Mouse (Mus musculus) induced T-regulatory cell, adult 2 months (primary cell): ENCODE measurements around the gene Zfp787.
A peak's percentile ranks its signal among the peaks of the same experiment; 100 is the strongest.

Experiments
- DNase-seq: peaks from one replicate; pipeline ENCODE4 v3.0.0-alpha.2; 2012; ENCODE audit warnings: low read depth

The Zfp787 gene

GRCm38 (mm10) chr7:6120104-6120503 lies 35.7 kb downstream of the Zfp787 start:
- peak; percentile 17 for DNase-seq

GRCm38 (mm10) chr7:6119501-6119900 lies 36.3 kb downstream of the Zfp787 start:
- peak; percentile 11 for DNase-seq
